Mouse (Mus musculus): Measurements from ENCODE around the gene Dhx57.
A peak's percentile ranks its signal among the peaks of the same experiment; 100 is the strongest.

- no peak for TF ChIP-seq POLR2A (IDR thresholded peaks at IDR 0.05; ENCODE audit: borderline replicate concordance, insufficient read depth, low read length)
- TF ChIP-seq CTCF (IDR thresholded peaks at IDR 0.05; ENCODE audit: borderline replicate concordance, insufficient read depth, low read depth, low read length): peak; percentile 8; the same call in 1 of the 2 replicates
These were observed 42.1 kb upstream of the Dhx57 start for GRCm38 (mm10) chr17:80332386-80332785.

All from cerebellum, adult 2 months (tissue).